Mouse (Mus musculus) granulocyte monocyte progenitor cell, adult 5-6 weeks (primary cell): Measurements from ENCODE around the gene Tnfrsf26. TPM values are rescaled to one million over a fixed set of nuclear protein-coding genes. Genes with fewer than 3 reads are reported as not detected.

Source experiments
- ATAC-seq: replicated peaks from 2 replicates; pipeline ENCODE4 v1.8.0; 2016; ENCODE audit warnings: mild to moderate bottlenecking, moderate TSS enrichment, inconsistent platforms; ENCODE audit not compliant: poor library complexity, severe bottlenecking
- total RNA-seq, 2 experiments: library from RNA; stranded (forward) in 1 of 2; stranded (reverse) in 1 of 2; fragments of 200-712, 200-1000 nt in 1 of 2; fragments of >200 nt in 1 of 2; fragmentation: Nextera tagmentation in 1 of 2; gene quantifications; 2 replicates each; pipeline ENCODE4 v1.2.3; 2014 to 2017

The Tnfrsf26 gene
- total RNA-seq, 2 experiments from 2014 or later, result 8.3 to 22.5 TPM

DNA sequence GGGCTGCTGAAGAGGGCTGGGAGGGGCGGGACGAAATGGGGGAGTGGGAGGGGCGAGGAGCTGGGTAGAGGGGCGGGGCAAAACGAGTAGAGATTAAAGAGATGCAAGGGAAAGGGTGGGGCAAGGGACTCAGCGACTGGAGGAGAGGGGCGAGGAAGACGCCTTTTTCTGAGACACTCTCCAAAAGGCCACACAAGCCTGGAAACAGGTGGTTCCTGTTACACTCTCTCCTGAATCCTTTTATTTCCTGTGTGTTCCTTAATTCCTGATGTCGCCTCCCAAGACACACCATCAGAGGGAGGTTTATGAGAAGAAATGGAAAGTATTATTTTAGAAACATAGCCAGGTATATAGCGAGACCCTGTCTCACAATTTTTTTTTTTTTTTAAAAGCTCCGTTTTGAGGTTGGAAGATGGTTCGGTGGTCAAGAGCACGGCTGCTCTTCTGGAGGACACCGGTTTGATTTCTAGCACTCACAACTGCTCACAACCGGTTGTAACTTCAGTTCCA lies 28.2 kb downstream of the Tnfrsf26 start:
- no peak for ATAC-seq

DNA sequence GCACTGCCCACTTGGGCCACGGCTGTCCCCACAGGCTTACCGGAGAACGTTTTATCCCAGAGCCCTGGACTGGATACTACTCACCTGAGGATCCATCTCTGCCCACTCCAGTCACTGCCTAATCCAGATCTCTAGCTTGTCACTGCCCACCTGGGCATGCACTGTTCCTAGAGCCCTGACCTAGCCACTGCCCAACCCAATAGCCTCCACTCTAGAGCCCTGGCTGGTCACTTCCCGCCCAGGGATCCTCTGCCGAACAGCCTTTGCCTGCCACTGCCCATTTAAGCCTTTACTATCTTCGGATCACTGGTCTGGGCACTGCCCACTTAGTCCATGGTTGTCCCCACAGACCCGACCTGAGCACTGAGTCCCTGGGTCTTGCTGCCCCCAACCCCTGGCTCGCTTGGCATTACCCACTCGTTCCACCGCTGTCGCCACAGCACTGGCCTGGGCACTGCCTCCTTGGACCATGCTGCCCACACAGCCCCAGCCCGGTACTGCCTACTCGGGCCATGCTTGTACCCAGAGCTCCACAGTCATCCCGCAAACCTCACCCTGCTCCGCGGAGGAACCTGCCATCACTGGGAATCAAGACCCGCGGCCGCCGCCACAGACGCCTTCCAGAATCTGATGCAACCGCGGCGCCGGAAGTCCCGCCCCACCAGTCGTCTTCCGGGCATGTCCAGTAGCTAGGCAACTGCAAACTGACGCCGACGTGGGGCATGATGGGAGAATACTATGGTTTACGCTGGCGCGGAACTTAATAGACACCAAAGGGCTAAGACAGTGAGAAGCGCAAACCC lies 28.9 kb downstream of the Tnfrsf26 start, which contains the start of gene Cars:
TSS of gene Cars (minus strand) at position 663 of the 803 bp plus-strand sequence.
- peak; percentile 96 for ATAC-seq

DNA sequence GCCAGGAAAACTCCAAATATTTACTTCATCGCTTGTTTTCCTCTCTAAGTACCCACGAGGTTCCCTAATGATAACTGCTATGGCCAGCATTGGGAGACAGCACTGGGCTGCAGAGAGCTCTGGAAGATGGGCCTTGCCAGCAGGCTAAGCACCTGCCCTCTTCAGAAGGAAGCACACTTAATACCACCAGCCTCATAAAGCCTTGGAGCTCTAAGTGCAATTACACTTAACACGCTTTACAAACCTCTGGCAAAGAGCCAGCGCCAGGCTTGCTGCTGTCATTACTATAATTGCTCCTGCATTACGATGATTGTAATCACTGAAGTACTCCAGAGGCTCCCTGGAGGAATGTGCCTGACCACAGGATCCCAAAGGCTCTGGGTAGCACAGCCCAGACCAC lies 33.7 kb downstream of the Tnfrsf26 start:
- ATAC-seq, result no peak

DNA sequence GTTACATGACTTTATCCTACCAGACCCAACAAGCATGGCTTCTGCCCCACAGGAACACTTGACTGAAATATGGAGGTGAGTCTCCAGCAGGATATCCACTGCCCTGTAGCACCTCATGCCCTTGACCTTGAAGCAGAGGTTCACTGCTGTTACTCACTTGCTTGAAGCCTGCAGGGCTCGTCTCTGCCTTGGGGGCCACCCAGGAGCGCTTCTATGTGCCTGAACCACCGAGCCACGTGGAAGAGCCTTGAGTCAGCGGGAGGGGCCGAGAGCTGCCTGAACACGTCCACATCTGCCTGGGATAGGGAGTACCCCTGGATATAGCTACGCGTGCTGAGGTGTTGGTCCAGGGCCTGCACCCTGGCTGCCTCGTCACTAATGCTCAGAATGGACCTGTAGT lies 36.3 kb downstream of the Tnfrsf26 start:
- ATAC-seq, result no peak

DNA sequence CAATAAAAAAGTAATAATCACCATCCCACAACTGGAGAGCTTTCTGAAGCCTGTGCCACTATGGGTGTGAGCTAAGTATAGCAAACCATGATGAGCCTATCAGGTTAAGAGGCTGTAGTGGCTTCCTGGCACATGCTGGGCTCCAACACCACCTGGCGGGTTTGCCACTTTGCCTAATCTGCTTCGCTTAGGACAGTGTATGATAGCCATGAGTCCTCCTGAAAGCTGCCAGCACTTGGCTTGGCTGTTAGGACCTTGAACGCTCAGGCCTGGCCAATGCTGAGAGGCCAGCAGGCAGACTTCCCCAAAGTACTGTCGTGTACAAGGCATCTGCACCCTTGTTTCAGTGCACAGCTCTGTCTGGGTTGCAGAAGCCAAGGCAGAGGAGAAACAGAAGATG lies 40.5 kb downstream of the Tnfrsf26 start:
- no peak for ATAC-seq

DNA sequence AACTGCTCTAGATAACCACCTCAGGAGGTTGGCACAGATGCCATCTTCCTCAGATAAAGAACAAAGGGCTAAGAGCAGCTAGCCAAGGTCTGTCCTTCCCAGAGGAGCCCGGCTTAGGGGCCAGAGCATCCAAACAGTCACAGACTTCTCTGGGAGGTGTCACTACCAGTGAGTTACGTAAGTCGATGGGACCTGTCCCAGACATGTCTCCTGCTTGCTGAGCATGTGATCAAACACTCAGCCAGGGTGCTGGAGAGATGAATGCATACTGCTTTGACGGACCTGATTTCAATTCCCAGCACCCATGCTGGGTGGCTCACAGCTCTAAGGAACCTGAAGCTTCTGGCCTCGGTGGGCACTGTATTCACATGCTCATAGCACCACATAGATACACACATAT lies 40.9 kb downstream of the Tnfrsf26 start:
- ATAC-seq, result no peak

DNA sequence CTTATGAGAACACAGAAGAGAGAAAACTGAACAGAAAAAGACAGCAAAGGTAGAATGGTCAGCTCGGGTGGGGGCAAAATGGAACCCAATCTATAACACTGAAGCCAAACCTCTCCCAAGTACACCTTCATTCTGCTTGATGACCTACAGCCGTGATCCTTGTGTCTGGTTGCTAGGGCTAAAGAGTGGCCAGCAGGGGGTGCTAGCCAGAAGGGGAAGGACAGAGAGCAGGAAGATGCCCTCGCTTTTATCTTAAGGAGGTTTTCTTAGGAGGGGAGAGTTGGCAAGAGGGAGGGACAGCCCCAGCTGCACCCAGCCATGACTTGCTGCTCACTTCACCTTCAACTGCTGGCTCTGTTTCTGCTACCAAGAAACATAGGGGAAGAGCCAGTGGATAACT lies 44.6 kb downstream of the Tnfrsf26 start:
- ATAC-seq, result peak; percentile 81

DNA sequence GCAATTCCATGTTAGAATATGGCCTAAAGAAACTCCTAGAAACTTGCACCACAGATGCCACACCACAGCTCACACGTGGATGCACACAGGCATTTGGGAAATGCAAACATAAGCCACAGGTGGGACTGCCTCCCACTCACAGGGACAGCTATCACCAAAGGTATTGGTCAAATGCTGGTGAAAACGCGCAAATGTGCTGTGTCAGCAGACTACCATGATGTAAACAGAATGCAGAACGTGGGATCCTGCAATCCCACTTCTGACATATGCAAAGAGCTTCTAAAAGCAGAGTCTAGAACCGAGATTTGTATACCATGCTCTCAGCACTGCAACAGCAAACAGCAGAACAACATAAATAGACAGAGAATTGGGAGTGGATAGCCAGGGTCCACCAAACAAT lies 45.5 kb downstream of the Tnfrsf26 start:
- ATAC-seq, result no peak

DNA sequence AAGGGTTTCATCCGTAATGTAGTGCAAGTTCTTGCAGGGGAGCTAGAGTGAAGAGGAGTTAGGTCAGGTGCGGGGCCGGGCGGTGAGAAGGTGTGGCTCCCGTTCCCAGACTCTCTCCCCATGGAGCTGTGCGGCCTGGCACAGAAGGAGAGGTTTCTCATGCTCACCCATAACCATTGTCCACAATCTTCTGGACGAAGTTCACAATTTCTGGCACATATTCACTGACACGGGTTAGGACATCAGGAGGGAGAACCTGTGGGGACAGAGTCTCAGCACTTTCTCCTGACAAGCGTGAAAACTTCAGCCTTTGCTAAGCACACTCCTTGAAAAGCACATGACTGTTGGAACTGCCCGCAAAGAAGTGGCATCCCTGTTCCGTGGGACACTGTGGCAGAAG lies 52.8 kb downstream of the Tnfrsf26 start:
- no peak for ATAC-seq

DNA sequence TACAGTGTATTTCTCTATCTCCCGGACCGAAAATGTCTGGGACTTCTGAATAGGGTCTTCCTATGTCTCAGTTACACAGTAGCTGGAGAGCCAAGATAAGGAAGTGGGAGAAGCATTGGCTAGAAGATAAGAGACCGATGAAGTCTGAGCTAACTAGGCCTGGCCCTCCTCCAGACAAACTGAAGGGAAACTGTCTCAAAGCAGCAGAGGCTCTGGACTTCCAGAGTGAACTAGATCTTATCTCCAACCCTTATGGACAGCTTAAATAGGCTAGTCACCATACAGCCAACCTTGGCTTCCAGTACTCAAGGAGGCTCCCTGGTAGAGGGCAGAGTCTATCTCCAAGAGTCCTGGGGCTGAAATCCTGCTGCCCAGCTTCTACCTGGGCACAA lies 62.9 kb downstream of the Tnfrsf26 start:
- peak; percentile 36 for ATAC-seq

DNA sequence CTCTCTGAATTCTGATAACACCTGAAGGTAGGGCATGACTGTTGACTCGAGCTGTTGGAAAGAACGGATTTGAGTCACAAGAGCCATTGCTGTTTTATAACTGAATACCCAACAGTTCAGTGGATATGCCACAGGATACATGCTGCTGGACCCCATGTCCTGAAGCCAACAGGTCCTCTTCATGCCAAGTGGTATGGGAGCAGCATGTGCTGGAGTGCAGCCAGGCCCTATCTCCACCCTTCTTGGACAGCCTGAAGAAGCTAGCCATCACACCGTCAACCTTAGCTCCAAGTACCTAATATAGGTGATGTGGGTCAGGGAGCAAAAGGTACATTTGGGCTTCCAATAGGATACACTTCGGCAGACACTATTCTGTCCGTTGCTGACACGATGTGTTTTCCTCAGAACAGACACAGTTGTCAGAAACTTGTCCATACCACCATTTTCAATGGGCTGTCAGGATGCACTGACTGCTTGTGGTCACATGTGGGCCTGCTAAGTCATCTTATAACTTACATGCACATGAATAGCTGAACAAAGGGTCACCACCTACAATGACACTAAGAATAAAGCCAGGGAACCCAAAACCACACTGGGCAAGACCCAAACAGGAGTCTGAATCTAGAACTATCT lies 63.4 kb downstream of the Tnfrsf26 start:
- ATAC-seq, result no peak

DNA sequence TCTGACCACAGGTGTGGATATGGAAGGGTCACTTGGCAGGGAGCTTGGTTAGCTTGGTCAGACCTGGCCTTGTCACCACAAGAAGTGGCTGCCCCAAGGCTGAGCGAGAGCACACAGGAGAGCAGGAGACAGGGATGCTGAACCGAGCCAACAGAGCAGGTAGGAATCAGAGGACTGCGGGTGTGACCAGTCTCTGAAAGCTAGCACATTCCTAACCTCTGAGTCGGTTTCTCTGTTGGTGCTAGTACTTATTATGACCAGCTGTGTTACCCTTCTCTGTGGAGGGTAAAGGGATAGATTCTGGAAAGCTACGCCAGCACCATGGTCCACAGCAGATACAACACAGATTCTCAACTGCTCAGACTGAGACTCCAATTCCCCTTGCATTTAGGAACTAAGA lies 64.7 kb downstream of the Tnfrsf26 start:
- ATAC-seq, result no peak

Other genes starting within 250 kb of the Tnfrsf26 start
- gene Cdkn1c, start 167.7 kb downstream of the Tnfrsf26 start, total RNA-seq (2014; fragmentation: Nextera tagmentation), result not detected in 2 replicates
- gene Cdkn1c, start 167.7 kb downstream of the Tnfrsf26 start, total RNA-seq (2017), result 0.41 TPM in 1 of 2 replicates, not detected in the other
- 0.88 and 1.8 TPM in 2 replicates for gene Slc22a18, start 155.0 kb downstream of the Tnfrsf26 start, total RNA-seq (2014; fragmentation: Nextera tagmentation)
- 0.67 TPM in 1 of 2 replicates, not detected in the other for gene Slc22a18, start 155.0 kb downstream of the Tnfrsf26 start, total RNA-seq (2017)
- not detected in 2 replicates for gene Phlda2, start 125.6 kb downstream of the Tnfrsf26 start, total RNA-seq (2014; fragmentation: Nextera tagmentation)
- not detected in 2 replicates for gene Phlda2, start 125.6 kb downstream of the Tnfrsf26 start, total RNA-seq (2017)
- 85.5 and 133 TPM in 2 replicates for gene Nap1l4, start 79.6 kb downstream of the Tnfrsf26 start, total RNA-seq (2014; fragmentation: Nextera tagmentation)
- 126 and 136 TPM in 2 replicates for gene Nap1l4, start 79.6 kb downstream of the Tnfrsf26 start, total RNA-seq (2017)
- gene Cars, start 28.6 kb downstream of the Tnfrsf26 start, total RNA-seq (2014; fragmentation: Nextera tagmentation), result 34.0 and 35.5 TPM in 2 replicates
- 51.9 and 58.2 TPM in 2 replicates for gene Cars, start 28.6 kb downstream of the Tnfrsf26 start, total RNA-seq (2017)
- gene Tnfrsf22, start 20.9 kb upstream of the Tnfrsf26 start, total RNA-seq (2014; fragmentation: Nextera tagmentation), result 6.1 and 9.0 TPM in 2 replicates
- gene Tnfrsf22, start 20.9 kb upstream of the Tnfrsf26 start, total RNA-seq (2017), result 4.2 and 5.2 TPM in 2 replicates
- gene Tnfrsf23, start 57.1 kb upstream of the Tnfrsf26 start, total RNA-seq (2014; fragmentation: Nextera tagmentation), result 1.2 and 2.8 TPM in 2 replicates
- gene Tnfrsf23, start 57.1 kb upstream of the Tnfrsf26 start, total RNA-seq (2017), result 0.72 and 1.7 TPM in 2 replicates
- gene Osbpl5, start 128.3 kb upstream of the Tnfrsf26 start, total RNA-seq (2014; fragmentation: Nextera tagmentation), result 3.9 and 5.2 TPM in 2 replicates
- gene Osbpl5, start 128.3 kb upstream of the Tnfrsf26 start, total RNA-seq (2017), result 7.5 and 16.6 TPM in 2 replicates
- gene Mrgprg, start 138.3 kb upstream of the Tnfrsf26 start, total RNA-seq (2014; fragmentation: Nextera tagmentation), result not detected in 2 replicates
- gene Mrgprg, start 138.3 kb upstream of the Tnfrsf26 start, total RNA-seq (2017), result not detected in 2 replicates
- 2.6 and 2.9 TPM in 2 replicates for gene Mrgpre, start 155.8 kb upstream of the Tnfrsf26 start, total RNA-seq (2014; fragmentation: Nextera tagmentation)
- 0.34 and 0.41 TPM in 2 replicates for gene Mrgpre, start 155.8 kb upstream of the Tnfrsf26 start, total RNA-seq (2017)
- gene Nadsyn1, start 194.1 kb upstream of the Tnfrsf26 start, total RNA-seq (2014; fragmentation: Nextera tagmentation), result 5.1 and 10.5 TPM in 2 replicates
- gene Nadsyn1, start 194.1 kb upstream of the Tnfrsf26 start, total RNA-seq (2017), result 13.2 and 16.4 TPM in 2 replicates
- 16.8 and 34.7 TPM in 2 replicates for gene Dhcr7, start 194.4 kb upstream of the Tnfrsf26 start, total RNA-seq (2014; fragmentation: Nextera tagmentation)
- 6.9 and 15.8 TPM in 2 replicates for gene Dhcr7, start 194.4 kb upstream of the Tnfrsf26 start, total RNA-seq (2017)
- gene Gm498, start 238.1 kb upstream of the Tnfrsf26 start, total RNA-seq (2014; fragmentation: Nextera tagmentation), result not detected in 2 replicates
- not detected in 2 replicates for gene Gm498, start 238.1 kb upstream of the Tnfrsf26 start, total RNA-seq (2017)